Mouse (Mus musculus) embryonic facial prominence, embryonic 13.5 days (tissue): ENCODE measurements around the gene Rheb. TPM values are rescaled to one million over a fixed set of nuclear protein-coding genes. Genes with fewer than 3 reads are reported as not detected.

Experiments
- ATAC-seq: fragments of 200-750 bp; cut with Nextera tagmentation; 2 replicates; pipeline ENCODE4 v1.8.0; 2017; ENCODE audit warnings: low read depth; ENCODE audit not compliant: insufficient number of reproducible peaks, insufficient read depth, low FRiP score, low TSS enrichment
- H3K27ac ChIP-seq: fragments of 300-500 bp; sonication (generic); 2 replicates; pipeline ENCODE4 v1.5.1; 2015; ENCODE audit warnings: moderate library complexity, mild to moderate bottlenecking, inconsistent platforms
- H3K27me3 ChIP-seq: fragments of 300-500 bp; sonication (generic); 2 replicates; pipeline ENCODE4 v1.6.1; 2015; ENCODE audit warnings: mild to moderate bottlenecking, inconsistent platforms
- H3K36me3 ChIP-seq: fragments of 300-500 bp; sonication (generic); 2 replicates; pipeline ENCODE4 v1.6.1; 2015; ENCODE audit warnings: mild to moderate bottlenecking, inconsistent platforms
- H3K4me1 ChIP-seq: fragments of 300-500 bp; sonication (generic); 2 replicates; pipeline ENCODE4 v1.6.1; 2015; ENCODE audit warnings: inconsistent platforms
- H3K4me2 ChIP-seq: fragments of 300-500 bp; sonication (generic); 2 replicates; pipeline ENCODE4 v1.6.1; 2015; ENCODE audit warnings: moderate library complexity, mild to moderate bottlenecking, inconsistent platforms
- H3K4me3 ChIP-seq: fragments of 300-500 bp; sonication (generic); 2 replicates; pipeline ENCODE4 v1.5.1; 2015; ENCODE audit warnings: mild to moderate bottlenecking, inconsistent platforms
- H3K9ac ChIP-seq: fragments of 300-500 bp; sonication (generic); 2 replicates; pipeline ENCODE4 v1.6.1; 2015; ENCODE audit warnings: mild to moderate bottlenecking, inconsistent platforms
- H3K9me3 ChIP-seq: fragments of 300-500 bp; sonication (generic); 2 replicates; pipeline ENCODE4 v1.6.1; 2016; ENCODE audit warnings: inconsistent platforms
- WGBS: fragments of 180-500 bp; shearing (Covaris S2); methylation state at CpG from one replicate; pipeline ENCODE4 v1.1.7; 2015; ENCODE audit warnings: mixed read lengths; 5-methylcytosine and 5-hydroxymethylcytosine counted together
- polyA plus RNA-seq: library from polyadenylated mRNA; unstranded; fragments of >200 nt; fragmentation: Nextera tagmentation; extraction: Ambion mirVana; gene quantifications from 2 replicates; pipeline ENCODE4 v1.2.1, GENCODE M21; 2015

The Rheb gene
- polyA plus RNA-seq, result 219 and 253 TPM in 2 replicates

GRCm38 (mm10) chr5:24842274-24843102 lies at the start of gene Rheb:
Gene Rheb, minus strand, starts transcription at chr5:24842624.
- under 1% methylated on average over 92 of the region's 92 CpGs for WGBS
- Histone ChIP-seq H3K9ac (peak within 1 kb of the TSS; percentile 95), H3K4me1 (peaks cover 38% of the 10 kb centered on the region), H3K9me3 (no peaks in the 10 kb centered on the region), H3K4me3 (peak within 1 kb of the TSS; percentile 91), H3K4me2 (peak within 1 kb of the TSS; percentile 90), H3K27ac (peak within 1 kb of the TSS; percentile 99), H3K27me3 (no peaks in the 10 kb centered on the region), H3K36me3 (no peaks in the 10 kb centered on the region)
- ATAC-seq, result peak; percentile 97

GRCm38 (mm10) chr5:24889860-24890259 lies 47.4 kb upstream of the Rheb start:
- no peak overlapping the region for H3K9ac ChIP-seq
- H3K4me3 ChIP-seq, result no peak overlapping the region
- 0 out of 2 replicates have a peak, but pooled peaks cover 2% of the 10 kb centered on the region for H3K4me1 ChIP-seq
- 79% methylated on average over 9 of the region's 9 CpGs for WGBS
- H3K36me3 ChIP-seq, result peaks cover 20% of the 10 kb centered on the region
- H3K9me3 ChIP-seq, result no peaks in the 10 kb centered on the region
- H3K27me3 ChIP-seq, result no peaks in the 10 kb centered on the region
- H3K4me2 ChIP-seq, result no peak overlapping the region
- ATAC-seq, result no peak
- no peak overlapping the region for H3K27ac ChIP-seq

- H3K9ac ChIP-seq, result no peak overlapping the region
- WGBS, result 72% methylated on average over 11 of the region's 11 CpGs
- H3K4me1 ChIP-seq, result no peaks in the 10 kb centered on the region
- peaks cover 25% of the 10 kb centered on the region for H3K36me3 ChIP-seq
- no peaks in the 10 kb centered on the region for H3K9me3 ChIP-seq
- no peak for ATAC-seq
- no peak overlapping the region for H3K27ac ChIP-seq
- H3K4me3 ChIP-seq, result no peak overlapping the region
- no peak overlapping the region for H3K4me2 ChIP-seq
- no peaks in the 10 kb centered on the region for H3K27me3 ChIP-seq
Observed at GRCm38 (mm10) chr5:24888874-24889591, 46.6 kb upstream of the Rheb start.

GRCm38 (mm10) chr5:24887271-24887670 lies 44.8 kb upstream of the Rheb start:
- no peak overlapping the region for H3K4me3 ChIP-seq

GRCm38 (mm10) chr5:24878713-24879112 lies 36.3 kb upstream of the Rheb start:
- H3K27ac ChIP-seq, result no peak overlapping the region
- no peaks in the 10 kb centered on the region for H3K9me3 ChIP-seq
- no peak overlapping the region for H3K4me3 ChIP-seq
- 82% methylated on average over 4 of the region's 4 CpGs for WGBS
- H3K27me3 ChIP-seq, result no peaks in the 10 kb centered on the region
- no peak overlapping the region for H3K9ac ChIP-seq
- H3K36me3 ChIP-seq, result peaks cover 31% of the 10 kb centered on the region
- H3K4me2 ChIP-seq, result no peak overlapping the region
- no peak for ATAC-seq
- H3K4me1 ChIP-seq, result 0 out of 2 replicates have a peak, but pooled peaks cover 7% of the 10 kb centered on the region

More at GRCm38 (mm10) chr5:24887271-24887670, 44.8 kb upstream of the Rheb start:
- Histone ChIP-seq H3K9ac (no peak overlapping the region), H3K36me3 (peaks cover 29% of the 10 kb centered on the region), H3K27ac (no peak overlapping the region), H3K27me3 (no peaks in the 10 kb centered on the region), H3K9me3 (no peaks in the 10 kb centered on the region), H3K4me2 (no peak overlapping the region), H3K4me1 (no peaks in the 10 kb centered on the region)
- ATAC-seq, result no peak
- 54% methylated on average over 8 of the region's 8 CpGs for WGBS

GRCm38 (mm10) chr5:24877836-24878624 lies 35.6 kb upstream of the Rheb start:
- 82% methylated on average over 11 of the region's 11 CpGs for WGBS
- Histone ChIP-seq H3K4me2 (no peak overlapping the region), H3K4me3 (no peak overlapping the region), H3K27ac (no peak overlapping the region), H3K9ac (no peak overlapping the region), H3K27me3 (no peaks in the 10 kb centered on the region), H3K9me3 (no peaks in the 10 kb centered on the region), H3K36me3 (peaks cover 36% of the 10 kb centered on the region), H3K4me1 (0 out of 2 replicates have a peak, but pooled peaks cover 10% of the 10 kb centered on the region)
- no peak for ATAC-seq

- peaks cover 33% of the 10 kb centered on the region for H3K36me3 ChIP-seq
- H3K9ac ChIP-seq, result no peak overlapping the region
- 0 out of 2 replicates have a peak, but pooled peaks cover 10% of the 10 kb centered on the region for H3K4me1 ChIP-seq
- ATAC-seq, result no peak
- no peaks in the 10 kb centered on the region for H3K9me3 ChIP-seq
- no peak overlapping the region for H3K27ac ChIP-seq
- no peak overlapping the region for H3K4me3 ChIP-seq
- H3K27me3 ChIP-seq, result no peaks in the 10 kb centered on the region
- 87% methylated on average over 9 of the region's 9 CpGs for WGBS
- no peak overlapping the region for H3K4me2 ChIP-seq
Observed at GRCm38 (mm10) chr5:24876653-24877052, 34.2 kb upstream of the Rheb start.

- ATAC-seq, result no peak
- Histone ChIP-seq H3K27me3 (no peaks in the 10 kb centered on the region), H3K4me2 (no peak overlapping the region), H3K4me3 (no peak overlapping the region), H3K4me1 (0 out of 2 replicates have a peak, but pooled peaks cover 10% of the 10 kb centered on the region), H3K36me3 (peaks cover 35% of the 10 kb centered on the region), H3K27ac (no peak overlapping the region), H3K9me3 (no peaks in the 10 kb centered on the region), H3K9ac (no peak overlapping the region)
- 91% methylated on average over 4 of the region's 4 CpGs for WGBS
Observed at GRCm38 (mm10) chr5:24874111-24874510, 31.7 kb upstream of the Rheb start.

GRCm38 (mm10) chr5:24873221-24873620 lies 30.8 kb upstream of the Rheb start:
- WGBS, result 64% methylated on average over 6 of the region's 6 CpGs
- H3K27me3 ChIP-seq, result no peaks in the 10 kb centered on the region
- peaks cover 28% of the 10 kb centered on the region for H3K36me3 ChIP-seq
- no peaks in the 10 kb centered on the region for H3K9me3 ChIP-seq
- H3K4me3 ChIP-seq, result no peak overlapping the region
- H3K27ac ChIP-seq, result no peak overlapping the region
- H3K4me2 ChIP-seq, result no peak overlapping the region
- H3K9ac ChIP-seq, result no peak overlapping the region
- no peak for ATAC-seq
- H3K4me1 ChIP-seq, result 0 out of 2 replicates have a peak, but pooled peaks cover 7% of the 10 kb centered on the region

GRCm38 (mm10) chr5:24871276-24871675 lies 28.9 kb upstream of the Rheb start:
- Histone ChIP-seq H3K9ac (no peak overlapping the region), H3K36me3 (peaks cover 41% of the 10 kb centered on the region), H3K9me3 (no peaks in the 10 kb centered on the region), H3K4me3 (no peak overlapping the region), H3K4me1 (0 out of 2 replicates have a peak, but pooled peaks cover 2% of the 10 kb centered on the region), H3K4me2 (no peak overlapping the region), H3K27me3 (no peaks in the 10 kb centered on the region), H3K27ac (no peak overlapping the region)
- no peak for ATAC-seq
- 88% methylated on average over 12 of the region's 12 CpGs for WGBS

GRCm38 (mm10) chr5:24869796-24870289 lies 27.4 kb upstream of the Rheb start:
- H3K36me3 ChIP-seq, result peaks cover 40% of the 10 kb centered on the region
- ATAC-seq, result no peak
- H3K4me1 ChIP-seq, result 0 out of 2 replicates have a peak, but pooled peaks cover 2% of the 10 kb centered on the region
- H3K27me3 ChIP-seq, result no peaks in the 10 kb centered on the region
- H3K27ac ChIP-seq, result no peak overlapping the region
- no peak overlapping the region for H3K4me2 ChIP-seq
- H3K9ac ChIP-seq, result no peak overlapping the region
- 72% methylated on average over 11 of the region's 11 CpGs for WGBS
- no peaks in the 10 kb centered on the region for H3K9me3 ChIP-seq
- no peak overlapping the region for H3K4me3 ChIP-seq
